Mouse (Mus musculus) kidney, embryonic 15.5 days (tissue): ENCODE measurements around the gene Nanos1. TPM values are rescaled to one million over a fixed set of nuclear protein-coding genes. Genes with fewer than 3 reads are reported as not detected.

Experiments
- ATAC-seq: fragments of 200-750 bp; cut with Nextera tagmentation; replicated peaks from 2 replicates; pipeline ENCODE4 v1.8.0; 2017; ENCODE audit warnings: moderate TSS enrichment; ENCODE audit not compliant: low FRiP score
- H3K27ac ChIP-seq: fragments of 300-500 bp; sonication (generic); 2 replicates; pipeline ENCODE4 v1.5.1; 2015; ENCODE audit warnings: mild to moderate bottlenecking, inconsistent platforms
- H3K27me3 ChIP-seq: fragments of 300-500 bp; sonication (generic); 2 replicates; pipeline ENCODE4 v1.6.1; 2015; ENCODE audit warnings: inconsistent platforms
- H3K36me3 ChIP-seq: fragments of 300-500 bp; sonication (generic); 2 replicates; pipeline ENCODE4 v1.6.1; 2015; ENCODE audit warnings: inconsistent platforms
- H3K4me1 ChIP-seq: fragments of 300-500 bp; sonication (generic); 2 replicates; pipeline ENCODE4 v1.6.1; 2015; ENCODE audit warnings: inconsistent platforms
- H3K4me2 ChIP-seq: fragments of 300-500 bp; sonication (generic); 2 replicates; pipeline ENCODE4 v1.6.1; 2015; ENCODE audit warnings: moderate library complexity, mild to moderate bottlenecking, inconsistent platforms
- H3K4me3 ChIP-seq: fragments of 300-500 bp; sonication (generic); replicated peaks from 2 replicates; pipeline ENCODE4 v1.5.1; 2015; ENCODE audit warnings: mild to moderate bottlenecking, inconsistent platforms
- H3K9ac ChIP-seq: fragments of 300-500 bp; sonication (generic); 2 replicates; pipeline ENCODE4 v1.6.1; 2015; ENCODE audit warnings: mild to moderate bottlenecking, inconsistent platforms
- H3K9me3 ChIP-seq: fragments of 300-500 bp; sonication (generic); replicated peaks from 2 replicates; pipeline ENCODE4 v1.6.1; 2016; ENCODE audit warnings: inconsistent platforms
- WGBS: fragments of 180-500 bp; shearing (Covaris S2); methylation state at CpG from one replicate; pipeline ENCODE4 v1.1.7; 2015; ENCODE audit warnings: mixed read lengths; 5-methylcytosine and 5-hydroxymethylcytosine counted together
- microRNA-seq: library from miRNA; unstranded; fragments of <30 nt; microRNA quantifications from one replicate; pipeline ENCODE4, GENCODE M21; 2016
- polyA plus RNA-seq: library from polyadenylated mRNA; unstranded; fragments of >200 nt; fragmentation: Nextera tagmentation; extraction: Ambion mirVana; gene quantifications from 2 replicates; pipeline ENCODE4 v1.2.1, GENCODE M21; 2015

Gene Nanos1
- polyA plus RNA-seq, 1 experiment from 2014 or later: 1.1 TPM

- under 1% methylated on average over 57 of the region's 57 CpGs for WGBS
- Histone ChIP-seq H3K4me2 (peak within 1 kb of the TSS; percentile 67), H3K9me3 (no peaks in the 10 kb centered on the region), H3K4me1 (peaks cover 23% of the 10 kb centered on the region), H3K36me3 (no peaks in the 10 kb centered on the region), H3K9ac (peak within 1 kb of the TSS; percentile 99), H3K27ac (peak within 1 kb of the TSS; percentile 99), H3K27me3 (no peaks in the 10 kb centered on the region), H3K4me3 (peak within 1 kb of the TSS; percentile 64)
- ATAC-seq: peak; percentile 96
These were observed 34.9 kb downstream of the Nanos1 start, which contains the start of gene Eif3a for GRCm38 (mm10) chr19:60790551-60791161. TSS of gene Eif3a (minus strand) at chr19:60790658.

GRCm38 (mm10) chr19:60791164-60791563 is 35.4 kb downstream of the Nanos1 start:
- Histone ChIP-seq H3K27me3 (no peaks in the 10 kb centered on the region), H3K9ac (peak overlapping the region; percentile 99), H3K27ac (peak overlapping the region; percentile 99), H3K36me3 (no peaks in the 10 kb centered on the region), H3K9me3 (no peaks in the 10 kb centered on the region), H3K4me1 (peaks cover 19% of the 10 kb centered on the region), H3K4me3 (peak overlapping the region; percentile 64), H3K4me2 (peak overlapping the region; percentile 67)
- ATAC-seq: no peak
- WGBS: 16% methylated on average over 9 of the region's 9 CpGs

GRCm38 (mm10) chr19:60793170-60793707 is 37.5 kb downstream of the Nanos1 start:
- no peak overlapping the region for H3K27ac ChIP-seq
- no peak for ATAC-seq
- no peaks in the 10 kb centered on the region for H3K9me3 ChIP-seq
- no peak overlapping the region for H3K4me3 ChIP-seq
- no peaks in the 10 kb centered on the region for H3K27me3 ChIP-seq
- no peak overlapping the region for H3K9ac ChIP-seq
- H3K4me1 ChIP-seq: peaks cover 8% of the 10 kb centered on the region; the same call in 1 of the 2 replicates
- no peaks in the 10 kb centered on the region for H3K36me3 ChIP-seq
- WGBS: 85% methylated on average over 2 of the region's 2 CpGs
- H3K4me2 ChIP-seq: no peak overlapping the region

GRCm38 (mm10) chr19:60795244-60795643 is 39.5 kb downstream of the Nanos1 start:
- Histone ChIP-seq H3K4me1 (0 out of 2 replicates have a peak, but pooled peaks cover 3% of the 10 kb centered on the region), H3K4me2 (no peak overlapping the region), H3K27me3 (peaks cover 3% of the 10 kb centered on the region; the same call in 1 of the 2 replicates), H3K36me3 (no peaks in the 10 kb centered on the region), H3K9ac (no peak overlapping the region), H3K9me3 (no peaks in the 10 kb centered on the region), H3K4me3 (no peak overlapping the region), H3K27ac (no peak overlapping the region)
- WGBS: 86% methylated on average over 2 of the region's 2 CpGs
- no peak for ATAC-seq

GRCm38 (mm10) chr19:60797415-60797814 is 41.6 kb downstream of the Nanos1 start:
- WGBS: 83% methylated on average over 2 of the region's 2 CpGs
- H3K9ac ChIP-seq: no peak overlapping the region

GRCm38 (mm10) chr19:60799867-60800569 is 44.2 kb downstream of the Nanos1 start:
- Histone ChIP-seq H3K4me2 (no peak overlapping the region), H3K36me3 (no peaks in the 10 kb centered on the region), H3K27ac (no peak overlapping the region), H3K9me3 (no peaks in the 10 kb centered on the region), H3K4me1 (no peaks in the 10 kb centered on the region), H3K27me3 (peaks cover 6% of the 10 kb centered on the region; the same call in 1 of the 2 replicates), H3K9ac (no peak overlapping the region), H3K4me3 (no peak overlapping the region)
- ATAC-seq: no peak
- 84% methylated on average over 7 of the region's 7 CpGs for WGBS

More at GRCm38 (mm10) chr19:60797415-60797814, 41.6 kb downstream of the Nanos1 start:
- no peak overlapping the region for H3K27ac ChIP-seq
- H3K4me1 ChIP-seq: no peaks in the 10 kb centered on the region
- ATAC-seq: no peak
- no peaks in the 10 kb centered on the region for H3K36me3 ChIP-seq
- no peak overlapping the region for H3K4me3 ChIP-seq
- H3K4me2 ChIP-seq: no peak overlapping the region
- H3K9me3 ChIP-seq: no peaks in the 10 kb centered on the region
- H3K27me3 ChIP-seq: peaks cover 3% of the 10 kb centered on the region; the same call in 1 of the 2 replicates

- H3K36me3 ChIP-seq: no peaks in the 10 kb centered on the region
- H3K9me3 ChIP-seq: no peaks in the 10 kb centered on the region
- H3K27me3 ChIP-seq: 0 out of 2 replicates have a peak, but pooled peaks cover 3% of the 10 kb centered on the region
- H3K4me2 ChIP-seq: no peak overlapping the region
- no peak overlapping the region for H3K4me3 ChIP-seq
- no peak for ATAC-seq
- H3K4me1 ChIP-seq: no peaks in the 10 kb centered on the region
- WGBS: 62% methylated on average over 2 of the region's 2 CpGs
- no peak overlapping the region for H3K9ac ChIP-seq
- no peak overlapping the region for H3K27ac ChIP-seq
These were observed 49.1 kb downstream of the Nanos1 start for GRCm38 (mm10) chr19:60804903-60805302.

Small RNA genes within 50 kb of the gene (microRNA-seq; reads per million reads assigned to microRNA genes)
- not detected for gene mmu-mir-3084-1

Other genes with a start within 250 kb of the Nanos1 start
- gene Cacul1, start 175.0 kb upstream of the Nanos1 start, polyA plus RNA-seq: 24.7 and 24.9 TPM in 2 replicates
- 151 and 153 TPM in 2 replicates for gene Eif3a, start 34.7 kb downstream of the Nanos1 start, polyA plus RNA-seq
- 29.0 and 30.0 TPM in 2 replicates for gene Fam45a, start 55.6 kb downstream of the Nanos1 start, polyA plus RNA-seq
- gene Sfxn4, start 105.5 kb downstream of the Nanos1 start, polyA plus RNA-seq: 9.5 and 10.6 TPM in 2 replicates
- 134 and 139 TPM in 2 replicates for gene Prdx3, start 118.6 kb downstream of the Nanos1 start, polyA plus RNA-seq
- gene Grk5, start 133.8 kb downstream of the Nanos1 start, polyA plus RNA-seq: 2.3 and 2.5 TPM in 2 replicates